Mouse (Mus musculus) c-Kit-negative CD71-positive TER-119-positive erythroid progenitor cells, embryonic 14.5 days (primary cell): Measurements from ENCODE around the gene Nfatc3.

ENCODE experiments used
- DNase-seq: peaks from one replicate; pipeline ENCODE4 v3.0.0-alpha.2; 2013; ENCODE audit warnings: low read depth, low spot score

The Nfatc3 gene

GRCm38 (mm10) chr8:106056455-106056982 lies 2.1 kb upstream of the Nfatc3 start:
- DNase-seq = no peak

GRCm38 (mm10) chr8:106059613-106060371 lies 1.2 kb downstream of the Nfatc3 start:
- DNase-seq = peak; percentile 53

GRCm38 (mm10) chr8:106060521-106060920 lies 1.9 kb downstream of the Nfatc3 start:
- DNase-seq = no peak

- no peak for DNase-seq
Observed at GRCm38 (mm10) chr8:106061686-106062085, 3.0 kb downstream of the Nfatc3 start.

- no peak for DNase-seq
Observed at GRCm38 (mm10) chr8:106063046-106063445, 4.4 kb downstream of the Nfatc3 start.

GRCm38 (mm10) chr8:106066721-106067120 lies 8.1 kb downstream of the Nfatc3 start:
- no peak for DNase-seq

- DNase-seq = no peak
Observed at GRCm38 (mm10) chr8:106069565-106069964, 10.9 kb downstream of the Nfatc3 start.

- no peak for DNase-seq
Observed at GRCm38 (mm10) chr8:106072113-106072512, 13.5 kb downstream of the Nfatc3 start.

- DNase-seq = no peak
Observed at GRCm38 (mm10) chr8:106074236-106074635, 15.6 kb downstream of the Nfatc3 start.

- DNase-seq = no peak
Observed at GRCm38 (mm10) chr8:106074659-106075058, 16.0 kb downstream of the Nfatc3 start.

GRCm38 (mm10) chr8:106075161-106075862 lies 16.7 kb downstream of the Nfatc3 start:
- no peak for DNase-seq

- DNase-seq = no peak
Observed at GRCm38 (mm10) chr8:106075863-106076174, 17.2 kb downstream of the Nfatc3 start.

- no peak for DNase-seq
Observed at GRCm38 (mm10) chr8:106076612-106077011, 18.0 kb downstream of the Nfatc3 start.

- no peak for DNase-seq
Observed at GRCm38 (mm10) chr8:106077452-106078067, 18.9 kb downstream of the Nfatc3 start.

- no peak for DNase-seq
Observed at GRCm38 (mm10) chr8:106102321-106102720, 43.7 kb downstream of the Nfatc3 start.

GRCm38 (mm10) chr8:106103888-106104287 lies 45.2 kb downstream of the Nfatc3 start:
- DNase-seq = no peak

GRCm38 (mm10) chr8:106106193-106106592 lies 47.6 kb downstream of the Nfatc3 start:
- no peak for DNase-seq

GRCm38 (mm10) chr8:106108080-106108479 lies 49.4 kb downstream of the Nfatc3 start:
- no peak for DNase-seq

- no peak for DNase-seq
Observed at GRCm38 (mm10) chr8:106108729-106109128, 50.1 kb downstream of the Nfatc3 start.

- no peak for DNase-seq
Observed at GRCm38 (mm10) chr8:106112041-106112440, 53.4 kb downstream of the Nfatc3 start.

GRCm38 (mm10) chr8:106112514-106112913 lies 53.9 kb downstream of the Nfatc3 start:
- no peak for DNase-seq

- peak; percentile 49 for DNase-seq
Observed at GRCm38 (mm10) chr8:106115897-106116296, 57.3 kb downstream of the Nfatc3 start.
